8 mouse cellular contexts compared by ENCODE assay signal in the genomic region with DNA sequence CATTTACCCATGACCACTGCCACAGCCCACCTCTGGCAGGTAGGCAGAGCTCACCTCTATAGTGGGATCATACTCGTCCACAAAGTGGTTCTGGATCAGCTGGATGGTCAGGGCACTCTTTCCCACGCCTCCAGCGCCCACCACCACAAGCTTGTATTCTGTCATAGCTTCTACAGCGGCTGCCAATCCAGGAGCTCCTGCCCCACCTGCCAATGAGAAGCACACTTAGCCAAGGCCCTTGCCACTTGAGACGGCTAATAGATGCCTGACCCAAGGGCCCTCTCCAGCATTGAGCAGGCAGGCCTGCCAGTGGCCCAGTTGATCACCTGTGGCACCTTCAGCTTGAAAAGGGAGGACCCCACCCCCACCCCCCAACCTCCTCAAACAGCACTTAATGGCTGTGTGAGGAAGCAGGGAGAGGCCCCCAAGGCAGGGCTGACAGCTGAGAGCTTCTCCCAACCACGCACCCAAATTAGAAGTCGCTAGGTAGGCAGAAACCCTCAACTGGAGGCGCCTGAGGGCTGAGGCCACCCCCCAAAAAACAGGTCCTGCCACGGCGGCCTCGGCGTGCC. TPM values are rescaled to one million over a fixed set of nuclear protein-coding genes. Genes with fewer than 3 reads are reported as not detected.
A peak's percentile ranks its signal among the peaks of the same experiment; 100 is the strongest.
DNase-seq lines count a peak whose midpoint lies in the region; ATAC-seq and TF ChIP-seq lines count a peak whose summit lies in the region.

No protein-coding gene starts in this region.

- no peak for ATAC-seq in erythroblast, adult 5-6 weeks (replicated peaks; ENCODE audit: low FRiP score, poor library complexity, severe bottlenecking)
- no peak; the same call in 1 of the 2 replicates for ATAC-seq in forebrain, embryonic 15.5 days (replicated peaks)
- no peak for ATAC-seq in liver, embryonic 16.5 days (ENCODE audit: low read depth)

- no peak for TF ChIP-seq CTCF in C2C12 (IDR thresholded peaks at IDR 0.05; ENCODE audit: control insufficient read depth, insufficient read depth, insufficient read length)
- no peak for TF ChIP-seq CTCF in small intestine, adult 2 months (IDR thresholded peaks at IDR 0.05; ENCODE audit: extremely low read depth, insufficient read length, insufficient replicate concordance, low read depth, low read length)

- DNase-seq in adrenal gland, postnatal 10 days = no peak
- DNase-seq in right cerebral cortex, postnatal 4 days = no peak

- peaks cover 63% of the 10 kb centered on the region for H3K36me3 ChIP-seq in erythroblast, embryonic 14.5 days (ENCODE audit: control insufficient read depth)
- peaks cover 14% of the 10 kb centered on the region for H3K36me3 ChIP-seq in C2C12 (ENCODE audit: control insufficient read depth, insufficient read depth)
- peaks cover 29% of the 10 kb centered on the region for H3K36me3 ChIP-seq in forebrain, embryonic 15.5 days
- H3K36me3 ChIP-seq in liver, embryonic 16.5 days (ENCODE audit: control insufficient read depth, insufficient read depth) = peaks cover 30% of the 10 kb centered on the region
- H3K36me3 ChIP-seq in small intestine, adult 2 months (ENCODE audit: control insufficient read depth, insufficient read depth, low read length) = peaks cover 28% of the 10 kb centered on the region

- H3K27me3 ChIP-seq in erythroblast, embryonic 14.5 days (ENCODE audit: control insufficient read depth) = no peaks in the 10 kb centered on the region
- no peaks in the 10 kb centered on the region for H3K27me3 ChIP-seq in C2C12 (ENCODE audit: control insufficient read depth, insufficient read depth, insufficient read length)
- H3K27me3 ChIP-seq in forebrain, embryonic 15.5 days = no peaks in the 10 kb centered on the region
- H3K27me3 ChIP-seq in liver, embryonic 16.5 days (ENCODE audit: control insufficient read depth, insufficient read depth, low read depth, low read length) = no peaks in the 10 kb centered on the region
- no peaks in the 10 kb centered on the region for H3K27me3 ChIP-seq in small intestine, adult 2 months (ENCODE audit: control insufficient read depth, insufficient read depth, low read length)

- no peaks in the 10 kb centered on the region for H3K9me3 ChIP-seq in erythroblast, embryonic 14.5 days (ENCODE audit: control insufficient read depth, low read length)
- H3K9me3 ChIP-seq in forebrain, embryonic 15.5 days = no peaks in the 10 kb centered on the region
- no peaks in the 10 kb centered on the region for H3K9me3 ChIP-seq in liver, embryonic 16.5 days (replicated peaks; ENCODE audit: control insufficient read depth, low read length)

- 24% methylated on average over 12 of the region's 12 CpGs for WGBS in forebrain, embryonic 15.5 days
- 21% methylated on average over 12 of the region's 12 CpGs for WGBS in liver, embryonic 16.5 days (ENCODE audit: insufficient replicate concordance)
- WGBS in small intestine, adult 2 months = 18% methylated on average over 12 of the region's 12 CpGs

- H3ac ChIP-seq in C2C12 (ENCODE audit: control insufficient read depth, insufficient read length, low read depth) = peak overlapping the region; percentile 94

- peak overlapping the region; percentile 97 for H3K4me2 ChIP-seq in forebrain, embryonic 15.5 days (replicated peaks)
- H3K4me2 ChIP-seq in liver, embryonic 16.5 days (ENCODE audit: low read depth, low read length) = peak overlapping the region; percentile 92

- TF ChIP-seq POLR2A in small intestine, adult 2 months (IDR thresholded peaks at IDR 0.05; ENCODE audit: low read depth, low read length) = no peak

- peaks cover 6% of the 10 kb centered on the region for H3K79me3 ChIP-seq in C2C12 (ENCODE audit: low read depth)

- peak overlapping the region; percentile 77 for H3K27ac ChIP-seq in forebrain, embryonic 15.5 days (replicated peaks)
- H3K27ac ChIP-seq in liver, embryonic 16.5 days (ENCODE audit: low read length) = peak overlapping the region; percentile 82
- H3K27ac ChIP-seq in small intestine, adult 2 months (ENCODE audit: insufficient read depth, low read depth, low read length) = 0 out of 2 replicates have a peak overlapping the region, but pooled peaks have one; percentile 66

- peak overlapping the region; percentile 84 for H3K9ac ChIP-seq in forebrain, embryonic 15.5 days (replicated peaks)
- H3K9ac ChIP-seq in liver, embryonic 16.5 days (ENCODE audit: low read depth, low read length) = peak overlapping the region; percentile 91

- peaks cover 84% of the 10 kb centered on the region for H3K4me1 ChIP-seq in erythroblast, embryonic 14.5 days (ENCODE audit: control insufficient read depth)
- peaks cover 31% of the 10 kb centered on the region for H3K4me1 ChIP-seq in forebrain, embryonic 15.5 days
- peaks cover 42% of the 10 kb centered on the region for H3K4me1 ChIP-seq in liver, embryonic 16.5 days (ENCODE audit: control insufficient read depth, low read depth, low read length)
- H3K4me1 ChIP-seq in small intestine, adult 2 months (ENCODE audit: control insufficient read depth, insufficient read depth, insufficient read length, low read length) = peaks cover 13% of the 10 kb centered on the region

- peak overlapping the region; percentile 78 for H3K4me3 ChIP-seq in erythroblast, embryonic 14.5 days (replicated peaks)
- peak overlapping the region; percentile 56 for H3K4me3 ChIP-seq in C2C12 (ENCODE audit: insufficient read depth, poor library complexity, severe bottlenecking)
- H3K4me3 ChIP-seq in forebrain, embryonic 15.5 days = peak overlapping the region; percentile 97
- peak overlapping the region; percentile 92 for H3K4me3 ChIP-seq in liver, embryonic 16.5 days (ENCODE audit: low read depth, low read length)
- H3K4me3 ChIP-seq in small intestine, adult 2 months (ENCODE audit: low read depth, low read length) = peak overlapping the region; percentile 96

- peaks cover 20% of the 10 kb centered on the region for H3K79me2 ChIP-seq in C2C12 (ENCODE audit: control insufficient read depth, insufficient read depth)

TF ChIP-seq in C2C12, 6 proteins besides CTCF, POLR2A, EP300 and RAD21:
- TF ChIP-seq CEBPB (IDR thresholded peaks at IDR 0.05; ENCODE audit: low read depth) (no peak), MAX (IDR thresholded peaks at IDR 0.05) (no peak), USF1 (IDR thresholded peaks at IDR 0.05; ENCODE audit: low read depth) (no peak), MYOG (IDR thresholded peaks at IDR 0.05; ENCODE audit: control insufficient read depth, extremely low read depth, insufficient read length) (no peak), FOSL1 (IDR thresholded peaks at IDR 0.05; ENCODE audit: insufficient read depth, low read length, poor library complexity, severe bottlenecking) (no peak), MYOD1 (IDR thresholded peaks at IDR 0.05; ENCODE audit: control insufficient read depth, insufficient read length, low read depth) (no peak)

RNA-seq across cellular contexts. Expression of gene Hras, which starts 0.9 kb away (rescaled TPM):
- 34.0 and 43.9 TPM in 2 replicates for polyA plus RNA-seq in erythroblast, embryonic 14.5 days (2012)
- total RNA-seq in erythroblast, adult 5-6 weeks (2015; ENCODE audit: low replicate concordance) = 3.8 and 24.9 TPM in 2 replicates
- 11.4 and 20.8 TPM in 2 replicates for total RNA-seq in erythroblast, adult 5-6 weeks (2017; ENCODE audit: low replicate concordance)
- polyA plus RNA-seq in C2C12 (2012; fragmentation: generic; extraction: Trizol) = 181 TPM
- 126 and 127 TPM in 2 replicates for polyA plus RNA-seq in forebrain, embryonic 15.5 days (2015; fragmentation: Nextera tagmentation; extraction: Ambion mirVana)
- 35.3 and 40.1 TPM in 2 replicates for polyA plus RNA-seq in liver, embryonic 16.5 days (2015; fragmentation: Nextera tagmentation; extraction: Ambion mirVana)
- 49.1 and 67.1 TPM in 2 replicates for polyA plus RNA-seq in small intestine, adult 2 months (2012; rRNA removed)
- 10 to 100 TPM; 87.8 to 91.9 TPM for total RNA-seq in adrenal gland, postnatal 10 days (2021)

RNA-seq across cellular contexts. Expression of gene Lrrc56, which starts 1.1 kb away (rescaled TPM):
- 19.2 and 22.6 TPM in 2 replicates for polyA plus RNA-seq in erythroblast, embryonic 14.5 days (2012)
- total RNA-seq in erythroblast, adult 5-6 weeks (2015; ENCODE audit: low replicate concordance) = 2.1 TPM in 1 of 2 replicates, not detected in the other
- total RNA-seq in erythroblast, adult 5-6 weeks (2017; ENCODE audit: low replicate concordance) = 0.94 and 1.8 TPM in 2 replicates
- 0.32 TPM for polyA plus RNA-seq in C2C12 (2012; fragmentation: generic; extraction: Trizol)
- 10.3 and 12.7 TPM in 2 replicates for polyA plus RNA-seq in forebrain, embryonic 15.5 days (2015; fragmentation: Nextera tagmentation; extraction: Ambion mirVana)
- 8.3 and 9.5 TPM in 2 replicates for polyA plus RNA-seq in liver, embryonic 16.5 days (2015; fragmentation: Nextera tagmentation; extraction: Ambion mirVana)
- 4.0 and 7.4 TPM in 2 replicates for polyA plus RNA-seq in small intestine, adult 2 months (2012; rRNA removed)
- total RNA-seq in adrenal gland, postnatal 10 days (2021) = 1 to 10 TPM; 6.8 to 8.6 TPM

RNA-seq across cellular contexts. Expression of gene Rnh1, which starts 20.2 kb away (rescaled TPM):
- 0.48 and 1.5 TPM in 2 replicates for polyA plus RNA-seq in erythroblast, embryonic 14.5 days (2012)
- total RNA-seq in erythroblast, adult 5-6 weeks (2015; ENCODE audit: low replicate concordance) = 11.9 and 13.8 TPM in 2 replicates
- 15.1 and 15.7 TPM in 2 replicates for total RNA-seq in erythroblast, adult 5-6 weeks (2017; ENCODE audit: low replicate concordance)
- 251 TPM for polyA plus RNA-seq in C2C12 (2012; fragmentation: generic; extraction: Trizol)
- 42.3 and 44.0 TPM in 2 replicates for polyA plus RNA-seq in forebrain, embryonic 15.5 days (2015; fragmentation: Nextera tagmentation; extraction: Ambion mirVana)
- 70.1 and 71.7 TPM in 2 replicates for polyA plus RNA-seq in liver, embryonic 16.5 days (2015; fragmentation: Nextera tagmentation; extraction: Ambion mirVana)
- polyA plus RNA-seq in small intestine, adult 2 months (2012; rRNA removed) = 113 and 162 TPM in 2 replicates
- 100 to 1,000 TPM; 150 to 155 TPM for total RNA-seq in adrenal gland, postnatal 10 days (2021)

RNA-seq across cellular contexts. Expression of gene Lmntd2, which starts 21.0 kb away (rescaled TPM):
- polyA plus RNA-seq in erythroblast, embryonic 14.5 days (2012) = 0.28 and 0.51 TPM in 2 replicates
- not detected in 2 replicates for total RNA-seq in erythroblast, adult 5-6 weeks (2015; ENCODE audit: low replicate concordance)
- total RNA-seq in erythroblast, adult 5-6 weeks (2017; ENCODE audit: low replicate concordance) = 0.17 and 1.7 TPM in 2 replicates
- polyA plus RNA-seq in C2C12 (2012; fragmentation: generic; extraction: Trizol) = 0.05 TPM
- 0.75 and 1.4 TPM in 2 replicates for polyA plus RNA-seq in forebrain, embryonic 15.5 days (2015; fragmentation: Nextera tagmentation; extraction: Ambion mirVana)
- polyA plus RNA-seq in liver, embryonic 16.5 days (2015; fragmentation: Nextera tagmentation; extraction: Ambion mirVana) = 0.80 and 0.84 TPM in 2 replicates
- polyA plus RNA-seq in small intestine, adult 2 months (2012; rRNA removed) = 4.9 and 8.1 TPM in 2 replicates
- under 1 TPM; 0.27 to 0.55 TPM for total RNA-seq in adrenal gland, postnatal 10 days (2021)

RNA-seq across cellular contexts. Expression of gene Rassf7, which starts 22.8 kb away (rescaled TPM):
- polyA plus RNA-seq in erythroblast, embryonic 14.5 days (2012) = 7.3 and 10.7 TPM in 2 replicates
- total RNA-seq in erythroblast, adult 5-6 weeks (2015; ENCODE audit: low replicate concordance) = 1.7 and 6.0 TPM in 2 replicates
- total RNA-seq in erythroblast, adult 5-6 weeks (2017; ENCODE audit: low replicate concordance) = 3.9 and 12.2 TPM in 2 replicates
- polyA plus RNA-seq in C2C12 (2012; fragmentation: generic; extraction: Trizol) = 25.2 TPM
- 24.6 and 26.9 TPM in 2 replicates for polyA plus RNA-seq in forebrain, embryonic 15.5 days (2015; fragmentation: Nextera tagmentation; extraction: Ambion mirVana)
- polyA plus RNA-seq in liver, embryonic 16.5 days (2015; fragmentation: Nextera tagmentation; extraction: Ambion mirVana) = 23.9 and 26.4 TPM in 2 replicates
- 115 and 258 TPM in 2 replicates for polyA plus RNA-seq in small intestine, adult 2 months (2012; rRNA removed)
- 1 to 10 TPM; 6.5 to 7.8 TPM for total RNA-seq in adrenal gland, postnatal 10 days (2021)

Comparison
In these comparisons a context has a peak if more than half of its experiments do, and no peak if none do; other contexts are left out.
1. RNA of gene Rnh1, which starts 20.2 kb away (polyA plus RNA-seq): 251 TPM in C2C12 (single experiment), 113 to 162 TPM in small intestine, adult 2 months, 70.1 to 71.7 TPM in liver, embryonic 16.5 days and 42.3 to 44.0 TPM in forebrain, embryonic 15.5 days; 0.48 to 1.5 TPM in erythroblast, embryonic 14.5 days; every median in the first group is over 10 times any median in the second.
2. Peak in every context shown above with its lines, with median percentiles within 50 percentile points of each other: H3K4me3 ChIP-seq and H3K27ac ChIP-seq.